9 mouse cellular contexts compared by ENCODE assay signal in the genomic region with DNA sequence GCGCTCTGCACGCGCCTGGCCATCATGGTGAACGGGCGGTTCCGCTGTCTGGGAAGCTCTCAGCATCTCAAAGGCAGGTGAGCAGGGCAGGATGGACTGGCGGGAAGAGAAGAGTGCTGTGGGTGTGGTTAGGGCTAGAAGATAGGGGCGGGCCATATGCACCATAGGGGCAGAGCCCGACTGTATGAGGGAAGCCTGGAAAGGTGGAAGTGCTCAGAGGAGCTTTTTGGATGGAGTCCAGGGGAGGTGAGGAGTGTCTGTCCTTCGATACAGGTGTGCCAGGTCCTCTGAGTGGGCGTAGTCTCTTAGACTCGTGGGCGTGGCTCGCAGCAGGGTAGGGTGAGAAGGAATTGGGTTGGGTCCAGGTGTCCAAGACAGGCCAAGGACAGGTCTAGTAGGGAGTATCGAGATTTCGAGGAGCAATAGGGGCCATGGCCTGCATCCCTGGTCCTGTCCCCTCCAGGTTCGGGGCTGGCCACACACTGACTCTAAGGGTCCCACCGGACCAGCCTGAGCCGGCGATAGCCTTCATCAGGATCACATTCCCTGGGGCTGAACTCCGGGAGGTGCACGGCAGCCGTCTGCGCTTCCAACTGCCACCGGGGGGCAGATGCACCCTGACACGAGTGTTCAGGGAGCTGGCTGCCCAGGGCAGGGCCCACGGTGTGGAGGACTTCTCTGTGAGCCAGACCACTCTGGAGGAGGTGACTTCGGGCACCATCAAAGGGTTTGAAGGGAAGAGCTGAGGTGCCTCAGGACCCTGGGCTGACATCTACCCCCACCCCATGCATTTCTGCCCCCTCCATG. TPM values are rescaled to one million over a fixed set of nuclear protein-coding genes. Genes with fewer than 3 reads are reported as not detected.
A peak's percentile ranks its signal among the peaks of the same experiment; 100 is the strongest.
DNase-seq lines count a peak whose midpoint lies in the region; ATAC-seq and TF ChIP-seq lines count a peak whose summit lies in the region.
"Had no signal": no experiment of that assay in that cellular context is flagged by ENCODE, and none has a peak within 500 bp of the region (broad histone marks: within the 10 kb centered on the region; RNA-seq: fewer than 3 reads in every experiment).

No protein-coding gene starts in this region.

- no peak for ATAC-seq in midbrain, postnatal 0 days (ENCODE audit: low FRiP score)
- no peak for ATAC-seq in midbrain, embryonic 15.5 days (replicated peaks)
- ATAC-seq in Patski: peak; percentile 15
- no peak for ATAC-seq in liver, embryonic 13.5 days (ENCODE audit: low read depth)
- ATAC-seq in stomach, postnatal 0 days (ENCODE audit: low FRiP score, low TSS enrichment): peak; percentile 24
- ATAC-seq in forebrain, embryonic 14.5 days: no peak
- ATAC-seq: inflammation-experienced regulatory T-cells, adult 6 months had no signal

- in situ Hi-C loops in Patski (cut with MboI; ENCODE audit: low pct_unique_long_range_greater_than_20kb): no loop called here

- no peak overlapping the region for H3K27ac ChIP-seq in midbrain, postnatal 0 days (ENCODE audit: low read depth, low read length)
- no peak overlapping the region for H3K27ac ChIP-seq in midbrain, embryonic 15.5 days
- H3K27ac ChIP-seq in liver, embryonic 13.5 days: peak overlapping the region; percentile 15
- no peak overlapping the region for H3K27ac ChIP-seq in stomach, postnatal 0 days (replicated peaks)
- no peak overlapping the region for H3K27ac ChIP-seq in forebrain, embryonic 14.5 days (ENCODE audit: low read depth, low read length)

- peaks cover 24% of the 10 kb centered on the region for H3K27me3 ChIP-seq in midbrain, postnatal 0 days (ENCODE audit: insufficient read depth, low read length)
- H3K27me3 ChIP-seq in midbrain, embryonic 15.5 days (replicated peaks): peaks cover 52% of the 10 kb centered on the region
- no peaks in the 10 kb centered on the region for H3K27me3 ChIP-seq in Patski
- peaks cover 19% of the 10 kb centered on the region for H3K27me3 ChIP-seq in liver, embryonic 13.5 days
- no peaks in the 10 kb centered on the region for H3K27me3 ChIP-seq in stomach, postnatal 0 days (ENCODE audit: control insufficient read depth, insufficient read depth, low read length)
- peaks cover 36% of the 10 kb centered on the region for H3K27me3 ChIP-seq in forebrain, embryonic 14.5 days (replicated peaks; ENCODE audit: control insufficient read depth, insufficient read depth, low read length)

- H3K9me3 ChIP-seq in midbrain, postnatal 0 days (ENCODE audit: low read length): peaks cover 16% of the 10 kb centered on the region
- H3K9me3 ChIP-seq in midbrain, embryonic 15.5 days: peaks cover 13% of the 10 kb centered on the region
- peaks cover 15% of the 10 kb centered on the region for H3K9me3 ChIP-seq in liver, embryonic 13.5 days (replicated peaks)
- H3K9me3 ChIP-seq in stomach, postnatal 0 days (ENCODE audit: control insufficient read depth, low read length): 0 out of 2 replicates have a peak, but pooled peaks cover 3% of the 10 kb centered on the region
- peaks cover 8% of the 10 kb centered on the region; the same call in 1 of the 2 replicates for H3K9me3 ChIP-seq in forebrain, embryonic 14.5 days (replicated peaks; ENCODE audit: control insufficient read depth, low read length)

- TF ChIP-seq EP300 in stomach, postnatal 0 days (optimal IDR thresholded peaks at IDR 0.05): no peak

- H3K36me3 ChIP-seq in midbrain, postnatal 0 days (ENCODE audit: insufficient read depth, low read length): peaks cover 7% of the 10 kb centered on the region; the same call in 1 of the 2 replicates
- peaks cover 14% of the 10 kb centered on the region for H3K36me3 ChIP-seq in midbrain, embryonic 15.5 days (replicated peaks)
- H3K36me3 ChIP-seq in liver, embryonic 13.5 days: peaks cover 65% of the 10 kb centered on the region
- H3K36me3 ChIP-seq in stomach, postnatal 0 days (ENCODE audit: control insufficient read depth, insufficient read depth, low read length): peaks cover 13% of the 10 kb centered on the region; the same call in 1 of the 2 replicates
- H3K36me3 ChIP-seq in forebrain, embryonic 14.5 days (ENCODE audit: control insufficient read depth, insufficient read depth, low read length): peaks cover 3% of the 10 kb centered on the region; the same call in 1 of the 2 replicates

- no peak overlapping the region for H3K9ac ChIP-seq in midbrain, postnatal 0 days (replicated peaks; ENCODE audit: low read length, poor library complexity, severe bottlenecking)
- no peak overlapping the region for H3K9ac ChIP-seq in midbrain, embryonic 15.5 days
- H3K9ac ChIP-seq in liver, embryonic 13.5 days: no peak overlapping the region
- no peak overlapping the region for H3K9ac ChIP-seq in stomach, postnatal 0 days (ENCODE audit: low read length)
- H3K9ac ChIP-seq in forebrain, embryonic 14.5 days (ENCODE audit: low read length): no peak overlapping the region

- DNase-seq in midbrain, postnatal 0 days (ENCODE audit: low spot score): no peak
- no peak for DNase-seq in Patski (ENCODE audit: low read depth, low spot score)
- DNase-seq in liver, embryonic 13.5 days: no peak
- DNase-seq in stomach, postnatal 0 days (ENCODE audit: low spot score): peak; percentile 53
- no peak for DNase-seq in gastrocnemius, postnatal 10 days
- DNase-seq in forebrain, embryonic 14.5 days (ENCODE audit: low spot score): no peak
- DNase-seq: adrenal gland, adult 2 months had no signal

- 0 out of 2 replicates have a peak, but pooled peaks have one; percentile 8 for TF ChIP-seq CTCF in midbrain, postnatal 0 days (IDR thresholded peaks at IDR 0.05)
- no peak for TF ChIP-seq CTCF in Patski (IDR thresholded peaks at IDR 0.05)
- TF ChIP-seq CTCF in stomach, postnatal 0 days (IDR thresholded peaks at IDR 0.05; ENCODE audit: low read depth): peak; percentile 52

- H3K4me1 ChIP-seq in midbrain, postnatal 0 days (ENCODE audit: insufficient read depth, low read length): no peaks in the 10 kb centered on the region
- no peaks in the 10 kb centered on the region for H3K4me1 ChIP-seq in midbrain, embryonic 15.5 days
- peaks cover 59% of the 10 kb centered on the region for H3K4me1 ChIP-seq in liver, embryonic 13.5 days (replicated peaks)
- H3K4me1 ChIP-seq in stomach, postnatal 0 days (replicated peaks; ENCODE audit: control insufficient read depth, insufficient read depth): 0 out of 2 replicates have a peak, but pooled peaks cover 3% of the 10 kb centered on the region
- no peaks in the 10 kb centered on the region for H3K4me1 ChIP-seq in forebrain, embryonic 14.5 days (ENCODE audit: control insufficient read depth, insufficient read depth, low read length)

- POLR2A ChIA-PET in Patski (lab: Charles Lee): interaction anchor here (0.8 to 1.5 kb wide), 2 partner anchors 10 to 87 kb away, joined by 3 to 4 read pairs; no protein-coding TSS in a partner anchor

- no peak overlapping the region for H3K4me3 ChIP-seq in midbrain, postnatal 0 days (ENCODE audit: low read depth, low read length)
- no peak overlapping the region for H3K4me3 ChIP-seq in midbrain, embryonic 15.5 days
- H3K4me3 ChIP-seq in liver, embryonic 13.5 days (replicated peaks): no peak overlapping the region
- H3K4me3 ChIP-seq in stomach, postnatal 0 days (ENCODE audit: low read depth, low read length): no peak overlapping the region
- no peak overlapping the region for H3K4me3 ChIP-seq in forebrain, embryonic 14.5 days (ENCODE audit: low read depth, low read length)

- WGBS in midbrain, postnatal 0 days: 31% methylated on average over 28 of the region's 28 CpGs
- 25% methylated on average over 28 of the region's 28 CpGs for WGBS in midbrain, embryonic 15.5 days
- 61% methylated on average over 28 of the region's 28 CpGs for WGBS in liver, embryonic 13.5 days (ENCODE audit: insufficient replicate concordance)
- WGBS in stomach, postnatal 0 days: 31% methylated on average over 28 of the region's 28 CpGs
- WGBS in forebrain, embryonic 14.5 days: 22% methylated on average over 28 of the region's 28 CpGs

- no peak overlapping the region for H3K4me2 ChIP-seq in midbrain, postnatal 0 days (ENCODE audit: low read depth, low read length, poor library complexity, severe bottlenecking)
- H3K4me2 ChIP-seq in midbrain, embryonic 15.5 days: no peak overlapping the region
- H3K4me2 ChIP-seq in liver, embryonic 13.5 days: no peak overlapping the region
- no peak overlapping the region for H3K4me2 ChIP-seq in stomach, postnatal 0 days (replicated peaks; ENCODE audit: low read depth)
- H3K4me2 ChIP-seq in forebrain, embryonic 14.5 days (ENCODE audit: low read length): no peak overlapping the region

- CTCF ChIA-PET in Patski (lab: Charles Lee): interaction anchor here (0.6 to 1.7 kb wide), 3 partner anchors 16 to 126 kb away, joined by 3 to 8 read pairs (median 3); a partner anchor contains a TSS

RNA-seq across cellular contexts. Expression of a gene that starts 1.8 kb away (rescaled TPM):
- 1.7 and 2.4 TPM in 2 replicates for total RNA-seq in midbrain, postnatal 0 days (2014; rRNA removed)
- polyA plus RNA-seq in midbrain, postnatal 0 days (2015; fragmentation: Nextera tagmentation; extraction: Ambion mirVana): 1.2 and 1.6 TPM in 2 replicates
- polyA plus RNA-seq in midbrain, embryonic 15.5 days (2015; fragmentation: Nextera tagmentation; extraction: Ambion mirVana): 1.9 and 2.2 TPM in 2 replicates
- 0.85 TPM for polyA plus RNA-seq in Patski (2021)
- polyA plus RNA-seq in liver, embryonic 13.5 days (2015; fragmentation: Nextera tagmentation; extraction: Ambion mirVana): 14.3 and 14.9 TPM in 2 replicates
- polyA plus RNA-seq in stomach, postnatal 0 days (2015; fragmentation: Nextera tagmentation; extraction: Ambion mirVana): 2.0 TPM in 2 replicates
- total RNA-seq in gastrocnemius, postnatal 10 days (2021): 1 to 10 TPM; 2.0 to 3.5 TPM
- polyA plus RNA-seq in forebrain, embryonic 14.5 days (2014; fragmentation: Nextera tagmentation; extraction: Ambion mirVana): 1.1 and 1.5 TPM in 2 replicates

RNA-seq across cellular contexts. Expression of a gene that starts 18.4 kb away (rescaled TPM):
- 9.3 TPM in 2 replicates for total RNA-seq in midbrain, postnatal 0 days (2014; rRNA removed)
- polyA plus RNA-seq in midbrain, postnatal 0 days (2015; fragmentation: Nextera tagmentation; extraction: Ambion mirVana): 1.7 and 1.9 TPM in 2 replicates
- polyA plus RNA-seq in midbrain, embryonic 15.5 days (2015; fragmentation: Nextera tagmentation; extraction: Ambion mirVana): 4.4 and 4.8 TPM in 2 replicates
- 19.9 TPM for polyA plus RNA-seq in Patski (2021)
- polyA plus RNA-seq in liver, embryonic 13.5 days (2015; fragmentation: Nextera tagmentation; extraction: Ambion mirVana): 6.3 and 7.4 TPM in 2 replicates
- polyA plus RNA-seq in stomach, postnatal 0 days (2015; fragmentation: Nextera tagmentation; extraction: Ambion mirVana): 2.6 and 3.2 TPM in 2 replicates
- total RNA-seq in gastrocnemius, postnatal 10 days (2021): 1 to 10 TPM; 3.2 to 4.2 TPM
- polyA plus RNA-seq in forebrain, embryonic 14.5 days (2014; fragmentation: Nextera tagmentation; extraction: Ambion mirVana): 2.1 and 3.1 TPM in 2 replicates

RNA-seq across cellular contexts. Expression of a gene that starts 24.9 kb away (rescaled TPM):
- 66.4 and 76.0 TPM in 2 replicates for total RNA-seq in midbrain, postnatal 0 days (2014; rRNA removed)
- 126 and 135 TPM in 2 replicates for polyA plus RNA-seq in midbrain, postnatal 0 days (2015; fragmentation: Nextera tagmentation; extraction: Ambion mirVana)
- polyA plus RNA-seq in midbrain, embryonic 15.5 days (2015; fragmentation: Nextera tagmentation; extraction: Ambion mirVana): 132 and 148 TPM in 2 replicates
- polyA plus RNA-seq in Patski (2021): 146 TPM
- 120 and 122 TPM in 2 replicates for polyA plus RNA-seq in liver, embryonic 13.5 days (2015; fragmentation: Nextera tagmentation; extraction: Ambion mirVana)
- polyA plus RNA-seq in stomach, postnatal 0 days (2015; fragmentation: Nextera tagmentation; extraction: Ambion mirVana): 121 and 122 TPM in 2 replicates
- 10 to 100 TPM; 62.1 to 62.7 TPM for total RNA-seq in gastrocnemius, postnatal 10 days (2021)
- 205 and 219 TPM in 2 replicates for polyA plus RNA-seq in forebrain, embryonic 14.5 days (2014; fragmentation: Nextera tagmentation; extraction: Ambion mirVana)

RNA-seq across cellular contexts. Expression of a gene that starts 26.3 kb away (rescaled TPM):
- total RNA-seq in midbrain, postnatal 0 days (2014; rRNA removed): 14.8 and 19.5 TPM in 2 replicates
- 12.6 and 12.8 TPM in 2 replicates for polyA plus RNA-seq in midbrain, postnatal 0 days (2015; fragmentation: Nextera tagmentation; extraction: Ambion mirVana)
- polyA plus RNA-seq in midbrain, embryonic 15.5 days (2015; fragmentation: Nextera tagmentation; extraction: Ambion mirVana): 28.6 and 34.4 TPM in 2 replicates
- 393 TPM for polyA plus RNA-seq in Patski (2021)
- polyA plus RNA-seq in liver, embryonic 13.5 days (2015; fragmentation: Nextera tagmentation; extraction: Ambion mirVana): 45.8 and 49.6 TPM in 2 replicates
- 236 and 245 TPM in 2 replicates for polyA plus RNA-seq in stomach, postnatal 0 days (2015; fragmentation: Nextera tagmentation; extraction: Ambion mirVana)
- 10 to 100 TPM; 26.1 to 38.6 TPM for total RNA-seq in gastrocnemius, postnatal 10 days (2021)
- 33.2 and 40.0 TPM in 2 replicates for polyA plus RNA-seq in forebrain, embryonic 14.5 days (2014; fragmentation: Nextera tagmentation; extraction: Ambion mirVana)

RNA-seq across cellular contexts. Expression of a gene that starts 30.6 kb away (rescaled TPM):
- 134 and 172 TPM in 2 replicates for total RNA-seq in midbrain, postnatal 0 days (2014; rRNA removed)
- polyA plus RNA-seq in midbrain, postnatal 0 days (2015; fragmentation: Nextera tagmentation; extraction: Ambion mirVana): 26.2 and 29.3 TPM in 2 replicates
- 24.3 and 28.3 TPM in 2 replicates for polyA plus RNA-seq in midbrain, embryonic 15.5 days (2015; fragmentation: Nextera tagmentation; extraction: Ambion mirVana)
- 145 TPM for polyA plus RNA-seq in Patski (2021)
- 8.2 TPM in 2 replicates for polyA plus RNA-seq in liver, embryonic 13.5 days (2015; fragmentation: Nextera tagmentation; extraction: Ambion mirVana)
- 18.5 and 19.1 TPM in 2 replicates for polyA plus RNA-seq in stomach, postnatal 0 days (2015; fragmentation: Nextera tagmentation; extraction: Ambion mirVana)
- 10 to 100 TPM; 85.5 to 90.8 TPM for total RNA-seq in gastrocnemius, postnatal 10 days (2021)
- polyA plus RNA-seq in forebrain, embryonic 14.5 days (2014; fragmentation: Nextera tagmentation; extraction: Ambion mirVana): 10.5 and 13.4 TPM in 2 replicates

Comparison
In these comparisons a context has a peak if more than half of its experiments do, and no peak if none do; other contexts are left out.
1. ATAC-seq: peak in Patski (single experiment) and stomach, postnatal 0 days (single experiment); none in midbrain, postnatal 0 days (single experiment), midbrain, embryonic 15.5 days (single experiment), liver, embryonic 13.5 days (single experiment) and forebrain, embryonic 14.5 days (single experiment).